Mouse (Mus musculus) limb, embryonic 14.5 days (tissue): ENCODE measurements around the gene Gmeb2. TPM values are rescaled to one million over a fixed set of nuclear protein-coding genes. Genes with fewer than 3 reads are reported as not detected.

ENCODE experiments used
- ATAC-seq: fragments of 200-750 bp; cut with Nextera tagmentation; 2 replicates; pipeline ENCODE4 v1.8.0; 2017; ENCODE audit warnings: low read depth, moderate number of reproducible peaks, moderate TSS enrichment; ENCODE audit not compliant: low FRiP score
- DNase-seq: peaks from one replicate; pipeline ENCODE4 v3.0.0-alpha.2; 2015; ENCODE audit warnings: low spot score
- H3K27ac ChIP-seq: fragments of 300-500 bp; sonication (generic); replicated peaks from 2 replicates; pipeline ENCODE4 v1.5.1; 2014; ENCODE audit warnings: low read depth, mild to moderate bottlenecking, low read length, moderate library complexity, mixed read lengths
- H3K27me3 ChIP-seq: fragments of 300-500 bp; sonication (generic); 2 replicates; pipeline ENCODE4 v1.6.1; 2014; ENCODE audit warnings: low read length, mixed read lengths; ENCODE audit not compliant: control insufficient read depth, insufficient read depth
- H3K36me3 ChIP-seq: fragments of 300-500 bp; sonication (generic); 2 replicates; pipeline ENCODE4 v1.6.1; 2014; ENCODE audit warnings: mild to moderate bottlenecking, low read length, moderate library complexity, mixed read lengths; ENCODE audit not compliant: control insufficient read depth, insufficient read depth
- H3K4me1 ChIP-seq: fragments of 300-500 bp; sonication (generic); 2 replicates; pipeline ENCODE4 v1.6.1; 2014; ENCODE audit warnings: antibody characterized with exemption, low read length, mixed read lengths; ENCODE audit not compliant: control insufficient read depth, insufficient read depth
- H3K4me2 ChIP-seq: fragments of 300-500 bp; sonication (generic); replicated peaks from 2 replicates; pipeline ENCODE4 v1.6.1; 2014; ENCODE audit warnings: low read depth, mild to moderate bottlenecking, low read length, moderate library complexity; ENCODE audit not compliant: severe bottlenecking
- H3K4me3 ChIP-seq: fragments of 300-500 bp; sonication (generic); replicated peaks from 2 replicates; pipeline ENCODE4 v1.5.1; 2014; ENCODE audit warnings: low read length
- H3K9ac ChIP-seq: fragments of 300-500 bp; sonication (generic); 2 replicates; pipeline ENCODE4 v1.6.1; 2014; ENCODE audit warnings: mild to moderate bottlenecking, low read depth, low read length, moderate library complexity; ENCODE audit not compliant: severe bottlenecking
- H3K9me3 ChIP-seq: fragments of 300-500 bp; sonication (generic); 2 replicates; pipeline ENCODE4 v1.6.1; 2016; ENCODE audit warnings: low read length; ENCODE audit not compliant: control insufficient read depth
- POLR2A ChIP-seq: fragments of 200-500 bp; IDR thresholded peaks from 2 replicates; pipeline ENCODE4 v1.8.0; 2012; ENCODE audit warnings: inconsistent platforms, mild to moderate bottlenecking, moderate library complexity, borderline replicate concordance; ENCODE audit not compliant: insufficient read depth, insufficient read length; ENCODE audit errors: extremely low read depth
- WGBS: fragments of 180-500 bp; shearing (Covaris S2); extraction: QIAGEN DNeasy Blood & Tissue Kit; methylation state at CpG from one replicate; pipeline ENCODE4 v1.1.7; 2014; 5-methylcytosine and 5-hydroxymethylcytosine counted together
- polyA plus RNA-seq, 2 experiments: library from polyadenylated mRNA; depleted of rRNA in 1 of 2; stranded (reverse) in 1 of 2; unstranded in 1 of 2; fragments of >200 nt; fragmentation: Nextera tagmentation in 1 of 2; extraction: Ambion mirVana in 1 of 2; gene quantifications; 2 replicates each; pipeline versions ENCODE4 v1.2.1 to v1.2.3; 2012 to 2014

Gmeb2 gene
- polyA plus RNA-seq, 2 experiments, result 17.0 to 28.6 TPM

DNA sequence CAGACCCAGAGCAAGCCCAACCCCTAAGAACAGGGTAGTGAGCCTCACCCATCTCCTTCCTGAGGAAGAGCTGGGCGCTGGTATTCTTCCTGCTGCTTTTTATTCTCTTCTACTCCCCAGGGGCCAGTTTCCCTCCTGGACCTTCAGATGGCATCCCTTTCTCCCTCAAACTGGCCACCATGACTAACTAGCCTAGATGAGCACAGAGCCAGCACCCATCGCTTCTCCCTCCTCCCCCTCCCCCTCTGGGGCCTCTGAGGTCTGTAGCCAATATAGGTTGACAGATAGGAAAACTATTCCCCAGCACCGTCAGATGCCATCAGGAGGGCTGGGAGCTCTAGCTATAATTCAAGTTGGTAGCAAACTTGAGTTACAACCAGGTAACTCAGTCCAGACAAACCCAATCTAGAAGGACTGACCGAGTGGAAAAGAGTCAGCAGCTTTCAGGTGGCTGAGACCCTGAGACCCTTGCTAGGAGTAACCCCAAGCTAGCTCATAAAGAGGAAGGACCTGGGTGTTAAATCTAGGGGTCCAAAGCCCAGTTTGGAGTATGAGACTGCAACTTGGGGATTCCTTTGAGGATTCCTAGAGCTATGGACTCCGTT, 68.9 kb downstream of the Gmeb2 start:
- peak overlapping the region; percentile 40 for H3K27ac ChIP-seq
- H3K36me3 ChIP-seq, result no peaks in the 10 kb centered on the region
- H3K9ac ChIP-seq, result no peak overlapping the region
- peaks cover 16% of the 10 kb centered on the region for H3K4me1 ChIP-seq
- DNase-seq (no peak), ATAC-seq (no peak)
- no peak overlapping the region for H3K4me2 ChIP-seq
- no peak overlapping the region for H3K4me3 ChIP-seq
- 50% methylated on average over 5 of the region's 5 CpGs for WGBS
- TF ChIP-seq POLR2A, result no peak
- H3K9me3 ChIP-seq, result no peaks in the 10 kb centered on the region
- peaks cover under 1% of the 10 kb centered on the region; the same call in 1 of the 2 replicates for H3K27me3 ChIP-seq

- H3K4me1 ChIP-seq, result peaks cover 16% of the 10 kb centered on the region
- peaks cover 30% of the 10 kb centered on the region for H3K27me3 ChIP-seq
- H3K4me3 ChIP-seq, result no peak overlapping the region
- no peaks in the 10 kb centered on the region for H3K9me3 ChIP-seq
- DNase-seq (no peak), ATAC-seq (no peak)
- H3K9ac ChIP-seq, result no peak overlapping the region
- no peak for TF ChIP-seq POLR2A
- no peaks in the 10 kb centered on the region for H3K36me3 ChIP-seq
- H3K4me2 ChIP-seq, result no peak overlapping the region
- 87% methylated on average over 6 of the region's 6 CpGs for WGBS
- no peak overlapping the region for H3K27ac ChIP-seq
Measured at GRCm38 (mm10) chr2:181216037-181216436, 71.8 kb downstream of the Gmeb2 start.

DNA sequence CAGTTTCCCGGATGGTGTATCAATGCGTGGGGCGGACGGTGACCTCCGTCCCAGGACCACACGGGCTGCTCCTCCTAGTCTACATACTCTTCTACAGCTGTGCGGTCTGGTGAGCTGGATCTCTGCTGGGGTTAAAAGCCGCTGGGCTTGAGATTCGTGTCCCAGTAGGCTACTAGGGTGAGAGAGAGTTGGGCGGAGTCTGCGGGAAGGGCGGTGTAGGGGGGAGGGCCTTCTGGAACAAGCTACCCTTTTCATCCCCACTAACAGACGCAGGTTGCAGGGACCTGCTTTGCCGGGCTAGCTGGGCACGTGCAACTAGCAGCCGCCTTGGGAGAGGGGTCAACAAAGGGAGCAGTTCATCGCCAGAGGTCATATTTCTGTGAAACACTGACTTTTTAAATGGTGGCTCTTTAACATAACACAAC, 74.8 kb downstream of the Gmeb2 start, which contains the start of gene Srms:
Srms (minus strand) TSS at position 165 of the 425 bp plus-strand sequence.
- H3K27ac ChIP-seq, result no peak within 1 kb of the TSS
- H3K9ac ChIP-seq, result 0 out of 2 replicates have a peak within 1 kb of the TSS, but pooled peaks have one; percentile 25
- no peak for TF ChIP-seq POLR2A
- peak within 1 kb of the TSS; percentile 47 for H3K4me2 ChIP-seq
- H3K4me3 ChIP-seq, result peak within 1 kb of the TSS; percentile 25
- 1% methylated on average over 17 of the region's 17 CpGs for WGBS
- no peaks in the 10 kb centered on the region for H3K4me1 ChIP-seq
- H3K9me3 ChIP-seq, result no peaks in the 10 kb centered on the region
- ATAC-seq, result peak; percentile 44; the same call in 1 of the 2 replicates
- peak; percentile 14 for DNase-seq
- no peaks in the 10 kb centered on the region for H3K36me3 ChIP-seq
- H3K27me3 ChIP-seq, result peaks cover 31% of the 10 kb centered on the region

- TF ChIP-seq POLR2A, result no peak
- DNase-seq, result no peak
- no peak overlapping the region for H3K27ac ChIP-seq
- 4% methylated on average over 33 of the region's 34 CpGs for WGBS
- H3K9ac ChIP-seq, result 0 out of 2 replicates have a peak overlapping the region, but pooled peaks have one; percentile 25
- H3K4me1 ChIP-seq, result no peaks in the 10 kb centered on the region
- peak overlapping the region; percentile 25 for H3K4me3 ChIP-seq
- no peaks in the 10 kb centered on the region for H3K9me3 ChIP-seq
- ATAC-seq, result no peak
- H3K4me2 ChIP-seq, result peak overlapping the region; percentile 47
- H3K27me3 ChIP-seq, result peaks cover 31% of the 10 kb centered on the region
- no peaks in the 10 kb centered on the region for H3K36me3 ChIP-seq
Measured at GRCm38 (mm10) chr2:181212389-181213020, 75.3 kb downstream of the Gmeb2 start.

- WGBS, result 73% methylated on average over 9 of the region's 9 CpGs
- no peak for DNase-seq
- no peak overlapping the region for H3K4me3 ChIP-seq
Measured at GRCm38 (mm10) chr2:181206118-181206517, 81.7 kb downstream of the Gmeb2 start.

More at GRCm38 (mm10) chr2:181206118-181206517, 81.7 kb downstream of the Gmeb2 start:
- Histone ChIP-seq H3K9ac (no peak overlapping the region), H3K4me1 (no peaks in the 10 kb centered on the region), H3K4me2 (no peak overlapping the region), H3K27ac (no peak overlapping the region), H3K27me3 (peaks cover 2% of the 10 kb centered on the region; the same call in 1 of the 2 replicates), H3K36me3 (no peaks in the 10 kb centered on the region), H3K9me3 (no peaks in the 10 kb centered on the region)
- no peak for ATAC-seq
- no peak for TF ChIP-seq POLR2A
